In genomic region chr7:28941542-28941941, GRCm38 (mm10) we compare ENCODE assay signal across 9 mouse cellular contexts. TPM values are rescaled to one million over a fixed set of nuclear protein-coding genes. Genes with fewer than 3 reads are reported as not detected.
DNase-seq lines count a peak whose midpoint lies in the region; ATAC-seq and TF ChIP-seq lines count a peak whose summit lies in the region.
"Had no signal": no experiment of that assay in that cellular context is flagged by ENCODE, and none has a peak within 500 bp of the region (broad histone marks: within the 10 kb centered on the region; RNA-seq: fewer than 3 reads in every experiment).

No protein-coding gene starts in this region.

- H3K36me3 ChIP-seq in heart, embryonic 10.5 days = peaks cover 21% of the 10 kb centered on the region; the same call in 1 of the 2 replicates
- no peaks in the 10 kb centered on the region for H3K36me3 ChIP-seq in neural tube, embryonic 13.5 days
- H3K36me3 ChIP-seq in limb, embryonic 10.5 days = peaks cover 60% of the 10 kb centered on the region
- no peaks in the 10 kb centered on the region for H3K36me3 ChIP-seq in stomach, postnatal 0 days (ENCODE audit: control insufficient read depth, insufficient read depth, low read length)

- WGBS in heart, embryonic 10.5 days = 55% methylated on average over 4 of the region's 4 CpGs
- 79% methylated on average over 4 of the region's 4 CpGs for whole genome bisulfite sequencing in neural tube, embryonic 13.5 days
- 82% methylated on average over 4 of the region's 4 CpGs for whole genome bisulfite sequencing in limb, embryonic 10.5 days
- 41% methylated on average over 4 of the region's 4 CpGs for WGBS in stomach, postnatal 0 days

- intact Hi-C loops in left cerebral cortex, postnatal 36 days (cut with DNase I) = no loop called here

- H3K4me1 ChIP-seq in heart, embryonic 10.5 days = peaks cover 94% of the 10 kb centered on the region
- peaks cover 57% of the 10 kb centered on the region for H3K4me1 ChIP-seq in neural tube, embryonic 13.5 days (replicated peaks)
- H3K4me1 ChIP-seq in limb, embryonic 10.5 days = peaks cover 77% of the 10 kb centered on the region
- H3K4me1 ChIP-seq in stomach, postnatal 0 days (replicated peaks; ENCODE audit: control insufficient read depth, insufficient read depth) = peaks cover 40% of the 10 kb centered on the region

- no peak for TF ChIP-seq EP300 in stomach, postnatal 0 days (optimal IDR thresholded peaks at IDR 0.05)

- H3K9me3 ChIP-seq in heart, embryonic 10.5 days = no peaks in the 10 kb centered on the region
- no peaks in the 10 kb centered on the region for H3K9me3 ChIP-seq in neural tube, embryonic 13.5 days
- H3K9me3 ChIP-seq in limb, embryonic 10.5 days (replicated peaks) = no peaks in the 10 kb centered on the region
- H3K9me3 ChIP-seq in stomach, postnatal 0 days (ENCODE audit: control insufficient read depth, low read length) = no peaks in the 10 kb centered on the region

- H3K27ac ChIP-seq in heart, embryonic 10.5 days = peak overlapping the region; percentile 94
- H3K27ac ChIP-seq in neural tube, embryonic 13.5 days (replicated peaks) = peak overlapping the region; percentile 74
- H3K27ac ChIP-seq in limb, embryonic 10.5 days = 0 out of 2 replicates have a peak overlapping the region, but pooled peaks have one; percentile 34
- H3K27ac ChIP-seq in stomach, postnatal 0 days (replicated peaks) = peak overlapping the region; percentile 86

- TF ChIP-seq CTCF in stomach, postnatal 0 days (IDR thresholded peaks at IDR 0.05; ENCODE audit: low read depth) = no peak

- no peak for ATAC-seq in neural tube, embryonic 13.5 days (ENCODE audit: low read depth)
- no peak for ATAC-seq in stomach, postnatal 0 days (ENCODE audit: low FRiP score, low TSS enrichment)
- ATAC-seq: forebrain, embryonic 14.5 days had no signal

- no peak overlapping the region for H3K9ac ChIP-seq in neural tube, embryonic 13.5 days
- H3K9ac ChIP-seq in stomach, postnatal 0 days (ENCODE audit: low read length) = peak overlapping the region; percentile 31; the same call in 1 of the 2 replicates

- H3K4me3 ChIP-seq in heart, embryonic 10.5 days = no peak overlapping the region
- no peak overlapping the region for H3K4me3 ChIP-seq in neural tube, embryonic 13.5 days
- H3K4me3 ChIP-seq in limb, embryonic 10.5 days = no peak overlapping the region
- H3K4me3 ChIP-seq in stomach, postnatal 0 days (ENCODE audit: low read depth, low read length) = no peak overlapping the region

- no peaks in the 10 kb centered on the region for H3K27me3 ChIP-seq in heart, embryonic 10.5 days (ENCODE audit: insufficient read depth, poor library complexity, severe bottlenecking)
- no peaks in the 10 kb centered on the region for H3K27me3 ChIP-seq in neural tube, embryonic 13.5 days
- no peaks in the 10 kb centered on the region for H3K27me3 ChIP-seq in limb, embryonic 10.5 days (ENCODE audit: low read depth, poor library complexity, severe bottlenecking)
- no peaks in the 10 kb centered on the region for H3K27me3 ChIP-seq in stomach, postnatal 0 days (ENCODE audit: control insufficient read depth, insufficient read depth, low read length)

- no peak overlapping the region for H3K4me2 ChIP-seq in neural tube, embryonic 13.5 days
- H3K4me2 ChIP-seq in stomach, postnatal 0 days (replicated peaks; ENCODE audit: low read depth) = no peak overlapping the region

- no peak for DNase-seq in heart, embryonic 10.5 days (ENCODE audit: low spot score)
- no peak for DNase-seq in heart, adult 18-20 months
- DNase-seq in neural tube, embryonic 10.5 days (ENCODE audit: extremely low spot score, low spot score) = no peak
- DNase-seq in limb, embryonic 10.5 days (ENCODE audit: low spot score) = no peak
- peak; percentile 27 for DNase-seq in stomach, postnatal 0 days (ENCODE audit: low spot score)
- no peak for DNase-seq in left cerebral cortex, postnatal 36 days (ENCODE audit: low spot score in 2 of 2)
- DNase-seq in adrenal gland, postnatal 4 days (ENCODE audit: low spot score in 2 of 2) = no peak

RNA-seq across cellular contexts. Expression of gene Actn4, which starts 20.6 kb away (rescaled TPM):
- polyA plus RNA-seq in heart, embryonic 10.5 days (2016; fragmentation: Nextera tagmentation; extraction: Ambion mirVana) = 319 and 371 TPM in 2 replicates
- total RNA-seq in heart, adult 18-20 months (2021) = 10 to 100 TPM; 64.7 to 66.4 TPM
- polyA plus RNA-seq in neural tube, embryonic 13.5 days (2015; fragmentation: Nextera tagmentation; extraction: Ambion mirVana) = 142 and 147 TPM in 2 replicates
- 253 and 285 TPM in 2 replicates for polyA plus RNA-seq in limb, embryonic 10.5 days (2016; fragmentation: Nextera tagmentation; extraction: Ambion mirVana)
- polyA plus RNA-seq in stomach, postnatal 0 days (2015; fragmentation: Nextera tagmentation; extraction: Ambion mirVana) = 216 and 227 TPM in 2 replicates
- total RNA-seq in left cerebral cortex, postnatal 36 days (2021) = 100 to 1,000 TPM; 180 to 203 TPM
- total RNA-seq in adrenal gland, postnatal 4 days (2021) = 100 to 1,000 TPM; 220 to 242 TPM

RNA-seq across cellular contexts. Expression of gene Eif3k, which starts 40.1 kb away (rescaled TPM):
- polyA plus RNA-seq in heart, embryonic 10.5 days (2016; fragmentation: Nextera tagmentation; extraction: Ambion mirVana) = 289 and 329 TPM in 2 replicates
- total RNA-seq in heart, adult 18-20 months (2021) = 100 to 1,000 TPM; 166 to 176 TPM
- 352 and 359 TPM in 2 replicates for polyA plus RNA-seq in neural tube, embryonic 13.5 days (2015; fragmentation: Nextera tagmentation; extraction: Ambion mirVana)
- 446 and 467 TPM in 2 replicates for polyA plus RNA-seq in limb, embryonic 10.5 days (2016; fragmentation: Nextera tagmentation; extraction: Ambion mirVana)
- 294 and 295 TPM in 2 replicates for polyA plus RNA-seq in stomach, postnatal 0 days (2015; fragmentation: Nextera tagmentation; extraction: Ambion mirVana)
- total RNA-seq in left cerebral cortex, postnatal 36 days (2021) = 100 to 1,000 TPM; 169 to 194 TPM
- total RNA-seq in adrenal gland, postnatal 4 days (2021) = 100 to 1,000 TPM; 308 to 312 TPM

RNA-seq across cellular contexts. Expression of gene Map4k1, which starts 40.3 kb away (rescaled TPM):
- 9.9 and 14.3 TPM in 2 replicates for polyA plus RNA-seq in heart, embryonic 10.5 days (2016; fragmentation: Nextera tagmentation; extraction: Ambion mirVana)
- total RNA-seq in heart, adult 18-20 months (2021) = 1 to 10 TPM in 1 of 2 experiments, under 1 TPM in 1; 0.45 to 4.2 TPM
- 4.1 and 5.3 TPM in 2 replicates for polyA plus RNA-seq in neural tube, embryonic 13.5 days (2015; fragmentation: Nextera tagmentation; extraction: Ambion mirVana)
- polyA plus RNA-seq in limb, embryonic 10.5 days (2016; fragmentation: Nextera tagmentation; extraction: Ambion mirVana) = 18.9 and 19.4 TPM in 2 replicates
- 3.0 and 3.6 TPM in 2 replicates for polyA plus RNA-seq in stomach, postnatal 0 days (2015; fragmentation: Nextera tagmentation; extraction: Ambion mirVana)
- 1 to 10 TPM; 1.6 to 1.9 TPM for total RNA-seq in left cerebral cortex, postnatal 36 days (2021)
- total RNA-seq in adrenal gland, postnatal 4 days (2021) = 1 to 10 TPM; 2.5 to 3.6 TPM

Comparison
In these comparisons a context has a peak if more than half of its experiments do, and no peak if none do; other contexts are left out.
1. H3K27ac ChIP-seq: peak in every context shown above with its lines; median percentile 94 in heart, embryonic 10.5 days; 86 in stomach, postnatal 0 days; 74 in neural tube, embryonic 13.5 days; 34 in limb, embryonic 10.5 days.